In the genomic region with DNA sequence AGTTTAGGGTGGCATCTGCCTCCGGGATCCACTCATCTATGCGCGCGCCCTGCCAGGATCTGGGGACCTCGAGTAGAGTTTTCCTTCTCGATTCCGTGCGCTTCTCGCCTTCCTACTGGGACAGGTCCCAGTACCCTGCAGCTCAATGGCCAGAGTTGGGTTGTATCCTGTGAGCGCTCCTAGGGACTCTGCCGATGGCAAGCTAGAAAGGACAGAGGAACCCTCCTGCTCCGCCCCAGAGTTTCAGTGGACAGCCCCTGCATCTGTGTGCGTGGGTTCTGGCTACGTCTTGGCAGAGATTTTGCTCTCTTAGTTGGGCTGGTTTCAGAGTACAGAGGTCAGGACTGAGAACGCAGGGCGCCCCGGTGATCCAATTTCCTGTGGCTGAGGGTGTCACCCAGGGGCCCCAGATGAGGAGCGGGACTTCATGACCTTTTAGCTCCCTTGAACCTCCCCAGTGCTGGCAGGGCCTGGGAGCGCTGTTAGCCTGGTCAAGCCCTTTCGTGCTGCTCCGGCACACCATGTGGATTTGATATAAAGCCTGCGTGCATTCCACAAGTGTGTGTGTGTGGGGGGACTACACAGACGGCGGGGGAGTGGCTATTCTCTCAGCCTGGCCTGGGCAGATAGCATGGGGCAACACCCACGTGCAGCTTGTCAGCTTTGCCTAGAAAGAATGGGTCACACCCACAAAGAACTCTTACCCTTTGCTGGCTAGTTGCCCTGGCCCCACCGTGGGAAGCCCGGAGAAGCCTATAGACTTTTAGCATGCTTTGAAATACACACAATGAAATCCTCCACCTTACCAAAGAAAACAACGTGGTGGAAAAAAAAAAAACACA, we compare ENCODE assay signal across 8 mouse cellular contexts. TPM values are rescaled to one million over a fixed set of nuclear protein-coding genes. Genes with fewer than 3 reads are reported as not detected.
DNase-seq lines count a peak whose midpoint lies in the region; ATAC-seq lines count a peak whose summit lies in the region.
"Not testable (repeated sequence)": the region's sequence is repeated elsewhere in the genome, so short reads cannot be mapped to it uniquely, and the experiment has no call there.

No protein-coding gene starts in this region.

- WGBS in forebrain, embryonic 12.5 days = 6% methylated on average over 19 of the region's 28 CpGs
- WGBS in heart, embryonic 13.5 days = 3% methylated on average over 19 of the region's 28 CpGs
- WGBS in hindbrain, embryonic 16.5 days = 6% methylated on average over 13 of the region's 28 CpGs
- 3% methylated on average over 14 of the region's 28 CpGs for WGBS in liver, embryonic 16.5 days (ENCODE audit: insufficient replicate concordance)
- WGBS in midbrain, embryonic 13.5 days = 7% methylated on average over 14 of the region's 28 CpGs
- WGBS in stomach, embryonic 14.5 days = 1% methylated on average over 14 of the region's 28 CpGs

- not testable (repeated sequence) for H3K4me1 ChIP-seq in forebrain, embryonic 12.5 days; heart, embryonic 13.5 days; hindbrain, embryonic 16.5 days (ENCODE audit: control insufficient read depth, insufficient read depth, low read depth, low read length); liver, embryonic 16.5 days (ENCODE audit: control insufficient read depth, low read depth, low read length); midbrain, embryonic 13.5 days (replicated peaks); stomach, embryonic 14.5 days (ENCODE audit: control insufficient read depth, insufficient read depth, low read length)

- H3K27ac ChIP-seq in forebrain, embryonic 12.5 days; hindbrain, embryonic 16.5 days (ENCODE audit: low read depth, low read length); liver, embryonic 16.5 days (ENCODE audit: low read length); midbrain, embryonic 13.5 days; stomach, embryonic 14.5 days (ENCODE audit: low read length): not testable (repeated sequence)
- H3K27ac ChIP-seq in heart, embryonic 13.5 days (replicated peaks) = 0 out of 2 replicates have a peak overlapping the region, but pooled peaks have one; percentile 32

- not testable (repeated sequence) for H3K9ac ChIP-seq in forebrain, embryonic 12.5 days; hindbrain, embryonic 16.5 days (ENCODE audit: low read depth, low read length); liver, embryonic 16.5 days (ENCODE audit: low read depth, low read length); midbrain, embryonic 13.5 days (replicated peaks); stomach, embryonic 14.5 days (replicated peaks; ENCODE audit: low read depth, low read length)
- 0 out of 2 replicates have a peak overlapping the region, but pooled peaks have one; percentile 33 for H3K9ac ChIP-seq in heart, embryonic 13.5 days

- H3K4me3 ChIP-seq in forebrain, embryonic 12.5 days (replicated peaks); liver, embryonic 16.5 days (ENCODE audit: low read depth, low read length); midbrain, embryonic 13.5 days (replicated peaks): not testable (repeated sequence)
- peak overlapping the region; percentile 43 for H3K4me3 ChIP-seq in heart, embryonic 13.5 days
- peak overlapping the region; percentile 6; the same call in 1 of the 2 replicates for H3K4me3 ChIP-seq in hindbrain, embryonic 16.5 days (ENCODE audit: low read length)
- H3K4me3 ChIP-seq in stomach, embryonic 14.5 days (ENCODE audit: low read depth, low read length) = peak overlapping the region; percentile 19; the same call in 1 of the 2 replicates

- not testable (repeated sequence) for H3K4me2 ChIP-seq in forebrain, embryonic 12.5 days; hindbrain, embryonic 16.5 days (ENCODE audit: low read length); liver, embryonic 16.5 days (ENCODE audit: low read depth, low read length); midbrain, embryonic 13.5 days (replicated peaks)
- H3K4me2 ChIP-seq in heart, embryonic 13.5 days = peak overlapping the region; percentile 62
- H3K4me2 ChIP-seq in stomach, embryonic 14.5 days (replicated peaks; ENCODE audit: low read depth, low read length) = peak overlapping the region; percentile 33

- H3K36me3 ChIP-seq in forebrain, embryonic 12.5 days (replicated peaks); heart, embryonic 13.5 days; hindbrain, embryonic 16.5 days (ENCODE audit: control insufficient read depth, insufficient read depth, low read length); liver, embryonic 16.5 days (ENCODE audit: control insufficient read depth, insufficient read depth); midbrain, embryonic 13.5 days; stomach, embryonic 14.5 days (ENCODE audit: control insufficient read depth, insufficient read depth, low read length): not testable (repeated sequence)

- ATAC-seq in forebrain, embryonic 12.5 days (ENCODE audit: low FRiP score) = peak; percentile 28; the same call in 1 of the 2 replicates
- peak; percentile 64 for ATAC-seq in heart, embryonic 13.5 days (ENCODE audit: extremely low read depth, insufficient number of reproducible peaks, low FRiP score, low TSS enrichment)
- ATAC-seq in hindbrain, embryonic 16.5 days = peak; percentile 48
- peak; percentile 74 for ATAC-seq in liver, embryonic 16.5 days (ENCODE audit: low read depth)
- peak; percentile 53 for ATAC-seq in midbrain, embryonic 13.5 days
- ATAC-seq in stomach, embryonic 14.5 days (ENCODE audit: insufficient number of reproducible peaks, insufficient read depth, low FRiP score, low read depth) = peak; percentile 57; the same call in 1 of the 2 replicates

- peak; percentile 20 for DNase-seq in adrenal gland, adult 2 months
- DNase-seq in kidney, postnatal 25 days = peak; percentile 34 to 37

- not testable (repeated sequence) for H3K27me3 ChIP-seq in forebrain, embryonic 12.5 days; heart, embryonic 13.5 days (replicated peaks); hindbrain, embryonic 16.5 days (replicated peaks; ENCODE audit: control insufficient read depth, insufficient read depth, low read length); liver, embryonic 16.5 days (ENCODE audit: control insufficient read depth, insufficient read depth, low read depth, low read length); midbrain, embryonic 13.5 days; stomach, embryonic 14.5 days (ENCODE audit: control insufficient read depth, insufficient read depth, low read length)

- not testable (repeated sequence) for H3K9me3 ChIP-seq in forebrain, embryonic 12.5 days; heart, embryonic 13.5 days; hindbrain, embryonic 16.5 days (ENCODE audit: control insufficient read depth, low read length); liver, embryonic 16.5 days (replicated peaks; ENCODE audit: control insufficient read depth, low read length); midbrain, embryonic 13.5 days; stomach, embryonic 14.5 days (ENCODE audit: control insufficient read depth, low read depth, low read length)

RNA-seq across cellular contexts. Expression of a gene that starts 1.0 kb away (rescaled TPM):
- total RNA-seq in adrenal gland, adult 2 months (2021) = 10 to 100 TPM; 62.4 to 64.1 TPM
- 68.3 and 74.0 TPM in 2 replicates for polyA plus RNA-seq in adrenal gland, adult 2 months (2012; rRNA removed)
- 32.0 and 32.4 TPM in 2 replicates for polyA plus RNA-seq in forebrain, embryonic 12.5 days (2016; fragmentation: Nextera tagmentation; extraction: Ambion mirVana)
- 61.3 and 70.8 TPM in 2 replicates for polyA plus RNA-seq in heart, embryonic 13.5 days (2015; fragmentation: Nextera tagmentation; extraction: Ambion mirVana)
- 63.8 and 78.5 TPM in 2 replicates for polyA plus RNA-seq in hindbrain, embryonic 16.5 days (2015; fragmentation: Nextera tagmentation; extraction: Ambion mirVana)
- polyA plus RNA-seq in liver, embryonic 16.5 days (2015; fragmentation: Nextera tagmentation; extraction: Ambion mirVana) = 32.1 and 37.8 TPM in 2 replicates
- polyA plus RNA-seq in midbrain, embryonic 13.5 days (2015; fragmentation: Nextera tagmentation; extraction: Ambion mirVana) = 27.9 and 29.9 TPM in 2 replicates
- polyA plus RNA-seq in stomach, embryonic 14.5 days (2014; fragmentation: Nextera tagmentation; extraction: Ambion mirVana) = 87.6 and 97.9 TPM in 2 replicates

RNA-seq across cellular contexts. Expression of a gene that starts 44.5 kb away (rescaled TPM):
- total RNA-seq in adrenal gland, adult 2 months (2021) = 10 to 100 TPM; 30.4 to 41.0 TPM
- polyA plus RNA-seq in adrenal gland, adult 2 months (2012; rRNA removed) = 36.6 and 56.5 TPM in 2 replicates
- polyA plus RNA-seq in forebrain, embryonic 12.5 days (2016; fragmentation: Nextera tagmentation; extraction: Ambion mirVana) = 27.2 and 28.3 TPM in 2 replicates
- 10.0 and 11.0 TPM in 2 replicates for polyA plus RNA-seq in heart, embryonic 13.5 days (2015; fragmentation: Nextera tagmentation; extraction: Ambion mirVana)
- 25.8 and 26.1 TPM in 2 replicates for polyA plus RNA-seq in hindbrain, embryonic 16.5 days (2015; fragmentation: Nextera tagmentation; extraction: Ambion mirVana)
- 2.8 and 5.2 TPM in 2 replicates for polyA plus RNA-seq in liver, embryonic 16.5 days (2015; fragmentation: Nextera tagmentation; extraction: Ambion mirVana)
- 28.1 and 31.7 TPM in 2 replicates for polyA plus RNA-seq in midbrain, embryonic 13.5 days (2015; fragmentation: Nextera tagmentation; extraction: Ambion mirVana)
- 10.4 and 10.8 TPM in 2 replicates for polyA plus RNA-seq in stomach, embryonic 14.5 days (2014; fragmentation: Nextera tagmentation; extraction: Ambion mirVana)
